ENCODE assay signal across 8 mouse cellular contexts in genomic region chr2:118745232-118745884, GRCm38 (mm10). TPM values are rescaled to one million over a fixed set of nuclear protein-coding genes. Genes with fewer than 3 reads are reported as not detected.
DNase-seq lines count a peak whose midpoint lies in the region; ATAC-seq and TF ChIP-seq lines count a peak whose summit lies in the region.

TSS of gene Inafm2 (plus strand) at chr2:118745758.

- H3K4me1 ChIP-seq in cerebellum, adult 2 months (ENCODE audit: control insufficient read depth, insufficient read depth, low read length) = peaks cover 14% of the 10 kb centered on the region
- H3K4me1 ChIP-seq in lung, embryonic 16.5 days (replicated peaks; ENCODE audit: control insufficient read depth, insufficient read depth, low read length) = peaks cover 27% of the 10 kb centered on the region

- H3K36me3 ChIP-seq in lung, embryonic 16.5 days (ENCODE audit: control insufficient read depth, insufficient read depth, low read length) = no peaks in the 10 kb centered on the region

- DNase-seq in MEL-GATA-1-ER (ENCODE audit: extremely low read depth, low read depth) = peak; percentile 84
- DNase-seq in cerebellum, adult 2 months = peak; percentile 91 to 93
- peak; percentile 88 for DNase-seq in forelimb bud, embryonic 11.5 days (ENCODE audit: low read depth, low spot score)
- peak; percentile 92 for DNase-seq in heart, postnatal 4 days
- peak; percentile 93 for DNase-seq in layer of hippocampus, adult 9-11 months
- DNase-seq in ovary, postnatal 10 days (ENCODE audit: low spot score) = peak; percentile 66
- peak; percentile 94 for DNase-seq in thymus, postnatal 0 days (ENCODE audit: low spot score)

- H3K4me3 ChIP-seq in cerebellum, adult 2 months (replicated peaks; ENCODE audit: insufficient read depth, low read depth, low read length) = peak within 1 kb of the TSS; percentile 97
- H3K4me3 ChIP-seq in lung, embryonic 16.5 days (ENCODE audit: low read length) = peak within 1 kb of the TSS; percentile 82

- no peak for TF ChIP-seq CTCF in cerebellum, adult 2 months (IDR thresholded peaks at IDR 0.05; ENCODE audit: borderline replicate concordance, insufficient read depth, low read depth, low read length)

- peak; percentile 95 for ATAC-seq in lung, embryonic 16.5 days (ENCODE audit: low read depth)

- H3K27me3 ChIP-seq in cerebellum, adult 2 months (ENCODE audit: control insufficient read depth, insufficient read depth, low read length) = no peaks in the 10 kb centered on the region
- peaks cover 6% of the 10 kb centered on the region for H3K27me3 ChIP-seq in lung, embryonic 16.5 days (ENCODE audit: control insufficient read depth, insufficient read depth, low read depth, low read length)

- H3K4me2 ChIP-seq in lung, embryonic 16.5 days (ENCODE audit: low read depth, low read length) = peak within 1 kb of the TSS; percentile 77

- no peaks in the 10 kb centered on the region for H3K9me3 ChIP-seq in lung, embryonic 16.5 days (ENCODE audit: control insufficient read depth, low read length)

- peak within 1 kb of the TSS; percentile 84 for H3K9ac ChIP-seq in lung, embryonic 16.5 days (ENCODE audit: low read length)

- H3K27ac ChIP-seq in cerebellum, adult 2 months (ENCODE audit: insufficient read depth, low read length) = peak within 1 kb of the TSS; percentile 58
- H3K27ac ChIP-seq in lung, embryonic 16.5 days (ENCODE audit: low read length) = peak within 1 kb of the TSS; percentile 40

- WGBS in cerebellum, adult 2 months = under 1% methylated on average over 57 of the region's 57 CpGs
- under 1% methylated on average over 44 of the region's 57 CpGs for WGBS in lung, embryonic 16.5 days

- peak; percentile 52 for TF ChIP-seq POLR2A in cerebellum, adult 2 months (IDR thresholded peaks at IDR 0.05; ENCODE audit: borderline replicate concordance, insufficient read depth, low read length)

RNA-seq across cellular contexts. Expression of gene Inafm2, which starts in this region (rescaled TPM):
- 21.8 and 22.0 TPM in 2 replicates for polyA plus RNA-seq in cerebellum, adult 2 months (2012; rRNA removed)
- total RNA-seq in heart, postnatal 4 days (2021) = 10 to 100 TPM; 33.9 to 34.9 TPM
- polyA plus RNA-seq in lung, embryonic 16.5 days (2015; fragmentation: Nextera tagmentation; extraction: Ambion mirVana) = 18.7 and 20.5 TPM in 2 replicates
- polyA plus RNA-seq in thymus, postnatal 0 days (2015; fragmentation: Nextera tagmentation; extraction: Ambion mirVana) = 22.3 and 26.4 TPM in 2 replicates

Comparison
In these comparisons a context has a peak if more than half of its experiments do, and no peak if none do; other contexts are left out.
1. Peak in every context shown above with its lines: DNase-seq, ATAC-seq, H3K4me3 ChIP-seq and H3K27ac ChIP-seq.